10 mouse cellular contexts compared by ENCODE assay signal in genomic region chr13:62908163-62908559, GRCm38 (mm10). TPM values are rescaled to one million over a fixed set of nuclear protein-coding genes. Genes with fewer than 3 reads are reported as not detected.
DNase-seq lines count a peak whose midpoint lies in the region; ATAC-seq and TF ChIP-seq lines count a peak whose summit lies in the region.
"Had no signal": no experiment of that assay in that cellular context is flagged by ENCODE, and none has a peak within 500 bp of the region (broad histone marks: within the 10 kb centered on the region; RNA-seq: fewer than 3 reads in every experiment).

No protein-coding gene starts in this region.

- no peak for ATAC-seq in hindbrain, embryonic 11.5 days (ENCODE audit: low FRiP score)
- peak; percentile 60 for ATAC-seq in limb, embryonic 14.5 days (ENCODE audit: low FRiP score, low read depth)
- peak; percentile 53; the same call in 1 of the 2 replicates for ATAC-seq in neural tube, embryonic 13.5 days (ENCODE audit: low read depth)

- H3K4me2 ChIP-seq in hindbrain, embryonic 11.5 days (replicated peaks; ENCODE audit: low read depth, low read length) = no peak overlapping the region
- no peak overlapping the region for H3K4me2 ChIP-seq in limb, embryonic 14.5 days (replicated peaks; ENCODE audit: low read depth, low read length, severe bottlenecking)
- peak overlapping the region; percentile 35 for H3K4me2 ChIP-seq in neural tube, embryonic 13.5 days

- H3K4me1 ChIP-seq in hindbrain, embryonic 11.5 days (replicated peaks; ENCODE audit: control insufficient read depth, insufficient read depth, low read length) = no peaks in the 10 kb centered on the region
- peaks cover 10% of the 10 kb centered on the region for H3K4me1 ChIP-seq in limb, embryonic 14.5 days (ENCODE audit: control insufficient read depth, insufficient read depth, low read length)
- H3K4me1 ChIP-seq in neural tube, embryonic 13.5 days (replicated peaks) = peaks cover 18% of the 10 kb centered on the region

- H3K4me3 ChIP-seq in hindbrain, embryonic 11.5 days (ENCODE audit: low read depth, low read length) = no peak overlapping the region
- no peak overlapping the region for H3K4me3 ChIP-seq in limb, embryonic 14.5 days (replicated peaks; ENCODE audit: low read length)
- H3K4me3 ChIP-seq in neural tube, embryonic 13.5 days = no peak overlapping the region

- H3K9ac ChIP-seq in hindbrain, embryonic 11.5 days (ENCODE audit: low read depth, low read length) = no peak overlapping the region
- H3K9ac ChIP-seq in limb, embryonic 14.5 days (ENCODE audit: low read depth, low read length, severe bottlenecking) = no peak overlapping the region
- no peak overlapping the region for H3K9ac ChIP-seq in neural tube, embryonic 13.5 days

- H3K27ac ChIP-seq in hindbrain, embryonic 11.5 days (ENCODE audit: low read depth, low read length) = no peak overlapping the region
- no peak overlapping the region for H3K27ac ChIP-seq in limb, embryonic 14.5 days (replicated peaks; ENCODE audit: low read depth, low read length)
- peak overlapping the region; percentile 63 for H3K27ac ChIP-seq in neural tube, embryonic 13.5 days (replicated peaks)

- H3K9me3 ChIP-seq in hindbrain, embryonic 11.5 days (ENCODE audit: control insufficient read depth, low read length) = no peaks in the 10 kb centered on the region
- no peaks in the 10 kb centered on the region for H3K9me3 ChIP-seq in limb, embryonic 14.5 days (ENCODE audit: control insufficient read depth, low read length)
- H3K9me3 ChIP-seq in neural tube, embryonic 13.5 days = no peaks in the 10 kb centered on the region

- TF ChIP-seq POLR2A in limb, embryonic 14.5 days (IDR thresholded peaks at IDR 0.05; ENCODE audit: borderline replicate concordance, extremely low read depth, insufficient read depth, insufficient read length) = no peak

- no peaks in the 10 kb centered on the region for H3K36me3 ChIP-seq in hindbrain, embryonic 11.5 days (ENCODE audit: control insufficient read depth, insufficient read depth, low read length)
- no peaks in the 10 kb centered on the region for H3K36me3 ChIP-seq in limb, embryonic 14.5 days (ENCODE audit: control insufficient read depth, insufficient read depth, low read length)
- no peaks in the 10 kb centered on the region for H3K36me3 ChIP-seq in neural tube, embryonic 13.5 days

- 34% methylated on average over 8 of the region's 8 CpGs for WGBS in hindbrain, embryonic 11.5 days
- 41% methylated on average over 8 of the region's 8 CpGs for WGBS in limb, embryonic 14.5 days
- 28% methylated on average over 8 of the region's 8 CpGs for WGBS in neural tube, embryonic 13.5 days

- DNase-seq in heart, adult 11 months = peak; percentile 90
- DNase-seq in heart, postnatal 25 days (ENCODE audit: low spot score) = no peak
- peak; percentile 36 for DNase-seq in hindbrain, embryonic 11.5 days (ENCODE audit: low spot score)
- DNase-seq in limb, embryonic 14.5 days (ENCODE audit: low spot score) = peak; percentile 36
- DNase-seq in adipocyte (ENCODE audit: low spot score) = no peak
- no peak for DNase-seq in layer of hippocampus, adult 11-12 months (ENCODE audit: low spot score)
- DNase-seq in MN1 (ENCODE audit: low spot score) = no peak

- intact Hi-C loops in heart, postnatal 25 days (cut with DNase I) = no loop called here

- no peaks in the 10 kb centered on the region for H3K27me3 ChIP-seq in hindbrain, embryonic 11.5 days (ENCODE audit: control insufficient read depth, insufficient read depth, low read length)
- H3K27me3 ChIP-seq in limb, embryonic 14.5 days (ENCODE audit: control insufficient read depth, insufficient read depth, low read length) = no peaks in the 10 kb centered on the region
- no peaks in the 10 kb centered on the region for H3K27me3 ChIP-seq in neural tube, embryonic 13.5 days

RNA-seq across cellular contexts. Expression of gene Fbp1, which starts 20.1 kb away (rescaled TPM):
- total RNA-seq in heart, postnatal 25 days (2021) = not detected
- not detected in 2 replicates for polyA plus RNA-seq in hindbrain, embryonic 11.5 days (2014; fragmentation: Nextera tagmentation; extraction: Ambion mirVana)
- 0.89 and 1.00 TPM in 2 replicates for polyA plus RNA-seq in limb, embryonic 14.5 days (2012; rRNA removed)
- polyA plus RNA-seq in limb, embryonic 14.5 days (2014; fragmentation: Nextera tagmentation; extraction: Ambion mirVana) = 1.1 and 2.2 TPM in 2 replicates
- polyA plus RNA-seq in neural tube, embryonic 13.5 days (2015; fragmentation: Nextera tagmentation; extraction: Ambion mirVana) = 2.3 and 2.9 TPM in 2 replicates

RNA-seq across cellular contexts. Expression of gene Fbp2, which starts 49.9 kb away (rescaled TPM):
- total RNA-seq in heart, postnatal 25 days (2021) = 10 to 100 TPM; 25.5 to 32.1 TPM
- 0.14 TPM in 1 of 2 replicates, not detected in the other for polyA plus RNA-seq in hindbrain, embryonic 11.5 days (2014; fragmentation: Nextera tagmentation; extraction: Ambion mirVana)
- 0.85 and 1.4 TPM in 2 replicates for polyA plus RNA-seq in limb, embryonic 14.5 days (2012; rRNA removed)
- 1.5 and 1.8 TPM in 2 replicates for polyA plus RNA-seq in limb, embryonic 14.5 days (2014; fragmentation: Nextera tagmentation; extraction: Ambion mirVana)
- polyA plus RNA-seq in neural tube, embryonic 13.5 days (2015; fragmentation: Nextera tagmentation; extraction: Ambion mirVana) = 0.33 and 0.51 TPM in 2 replicates
- total RNA-seq: common myeloid progenitor, adult 5-6 weeks; megakaryocyte, adult 5-6 weeks had no signal

RNA-seq across cellular contexts. Expression of gene 2010111I01Rik, which starts 56.5 kb away (rescaled TPM):
- total RNA-seq in heart, postnatal 25 days (2021) = 100 to 1,000 TPM; 109 to 112 TPM
- polyA plus RNA-seq in hindbrain, embryonic 11.5 days (2014; fragmentation: Nextera tagmentation; extraction: Ambion mirVana) = 41.9 and 46.2 TPM in 2 replicates
- polyA plus RNA-seq in limb, embryonic 14.5 days (2012; rRNA removed) = 220 and 231 TPM in 2 replicates
- polyA plus RNA-seq in limb, embryonic 14.5 days (2014; fragmentation: Nextera tagmentation; extraction: Ambion mirVana) = 255 and 281 TPM in 2 replicates
- 77.8 and 87.6 TPM in 2 replicates for polyA plus RNA-seq in neural tube, embryonic 13.5 days (2015; fragmentation: Nextera tagmentation; extraction: Ambion mirVana)

Comparison
In these comparisons a context has a peak if more than half of its experiments do, and no peak if none do; other contexts are left out.
1. DNase-seq: peak in heart, adult 11 months (single experiment), hindbrain, embryonic 11.5 days (single experiment) and limb, embryonic 14.5 days (single experiment); none in heart, postnatal 25 days (single experiment), adipocyte (single experiment), layer of hippocampus, adult 11-12 months (single experiment) and MN1 (single experiment).